Mouse (Mus musculus) left cerebral cortex, postnatal 25 days (tissue): ENCODE measurements around the gene Aqp3. TPM values are rescaled to one million over a fixed set of nuclear protein-coding genes. Genes with fewer than 3 reads are reported as not detected.

Experiments
- DNase-seq, 2 experiments: peaks; one replicate each; pipeline ENCODE4 v3.0.0; 2022; ENCODE audit warnings: low spot score in 2 of 2, mixed read lengths in 1 of 2
- intact Hi-C: fragments of 180-260 bp; cut with DNase I; formaldehyde crosslinking; loops from one replicate; pipeline ENCODE4 v1.15.1; 2025
- total RNA-seq, 2 experiments: library from RNA; stranded (reverse); gene quantifications; 2 replicates each; pipeline ENCODE4 v1.2.3; 2021

Aqp3 gene
- total RNA-seq, 2 experiments from 2014 or later, result not detected

GRCm38 (mm10) chr4:41073008-41073817 is 24.8 kb downstream of the Aqp3 start:
- intact Hi-C loops, result no loop called here
- no peak for DNase-seq

- DNase-seq, result no peak
- intact Hi-C loops, result no loop called here
Observed at GRCm38 (mm10) chr4:41071500-41072429, 26.2 kb downstream of the Aqp3 start.

GRCm38 (mm10) chr4:41065196-41065595 is 32.8 kb downstream of the Aqp3 start:
- DNase-seq, result no peak
- intact Hi-C loops, result no loop called here

- peak in 1 of 2 experiments; percentile 8 for DNase-seq
Observed at GRCm38 (mm10) chr4:41063894-41064673, 33.9 kb downstream of the Aqp3 start.

GRCm38 (mm10) chr4:41063351-41063750 is 34.6 kb downstream of the Aqp3 start:
- DNase-seq, result no peak
- intact Hi-C loops, result no loop called here

More at GRCm38 (mm10) chr4:41063894-41064673, 33.9 kb downstream of the Aqp3 start:
- intact Hi-C loops, result no loop called here

- intact Hi-C loops, result loop anchor here (10.0 kb wide), 2 partner anchors 167 to 227 kb away; no protein-coding TSS in a partner anchor
Observed at GRCm38 (mm10) chr4:41057361-41057760, 40.6 kb downstream of the Aqp3 start.

GRCm38 (mm10) chr4:41056742-41057332 is 41.1 kb downstream of the Aqp3 start:
- DNase-seq, result no peak
- intact Hi-C loops, result loop anchor here (10.0 kb wide), 2 partner anchors 168 to 228 kb away; no protein-coding TSS in a partner anchor

More at GRCm38 (mm10) chr4:41057361-41057760, 40.6 kb downstream of the Aqp3 start:
- DNase-seq, result no peak

- intact Hi-C loops, result loop anchor here (10.0 kb wide), 2 partner anchors 169 to 229 kb away; no protein-coding TSS in a partner anchor
- no peak for DNase-seq
Observed at GRCm38 (mm10) chr4:41056253-41056652, 41.7 kb downstream of the Aqp3 start.

GRCm38 (mm10) chr4:41055111-41055510 is 42.9 kb downstream of the Aqp3 start:
- DNase-seq, result no peak
- intact Hi-C loops, result loop anchor here (10.0 kb wide), 2 partner anchors 170 to 230 kb away; no protein-coding TSS in a partner anchor

GRCm38 (mm10) chr4:41051781-41052180 is 46.2 kb downstream of the Aqp3 start:
- no peak for DNase-seq
- intact Hi-C loops, result loop anchor here (5.0 to 10.0 kb wide), 3 partner anchors 116 to 233 kb away; no protein-coding TSS in a partner anchor

GRCm38 (mm10) chr4:41050726-41051675 is 47.0 kb downstream of the Aqp3 start:
- intact Hi-C loops, result loop anchor here (1.0 to 10.0 kb wide), 4 partner anchors 68 to 234 kb away; no protein-coding TSS in a partner anchor
- peak; percentile 83 to 86 for DNase-seq

- intact Hi-C loops, result no loop called here
Observed at GRCm38 (mm10) chr4:41048926-41049325, 49.1 kb downstream of the Aqp3 start.

GRCm38 (mm10) chr4:41047524-41048271 is 50.3 kb downstream of the Aqp3 start, which contains the start of gene Aqp7:
Gene Aqp7 (minus strand): TSS chr4:41048139.
- DNase-seq, result no peak
- intact Hi-C loops, result no loop called here

More at GRCm38 (mm10) chr4:41048926-41049325, 49.1 kb downstream of the Aqp3 start:
- no peak for DNase-seq

GRCm38 (mm10) chr4:41046254-41046795 is 51.7 kb downstream of the Aqp3 start:
- intact Hi-C loops, result no loop called here

GRCm38 (mm10) chr4:41045288-41045687 is 52.7 kb downstream of the Aqp3 start:
- DNase-seq, result no peak
- intact Hi-C loops, result no loop called here

More at GRCm38 (mm10) chr4:41046254-41046795, 51.7 kb downstream of the Aqp3 start:
- no peak for DNase-seq

GRCm38 (mm10) chr4:41043961-41044360 is 54.0 kb downstream of the Aqp3 start:
- DNase-seq, result no peak
- intact Hi-C loops, result no loop called here
